Comparison of ENCODE assay signal across 8 mouse cellular contexts in genomic region chr12:46819348-46820022, GRCm38 (mm10). TPM values are rescaled to one million over a fixed set of nuclear protein-coding genes. Genes with fewer than 3 reads are reported as not detected.
A peak's percentile ranks its signal among the peaks of the same experiment; 100 is the strongest.
DNase-seq lines count a peak whose midpoint lies in the region; ATAC-seq and TF ChIP-seq lines count a peak whose summit lies in the region.

No protein-coding gene starts in this region.

- H3K9me3 ChIP-seq in embryonic facial prominence, embryonic 15.5 days (replicated peaks): no peaks in the 10 kb centered on the region
- H3K9me3 ChIP-seq in heart, embryonic 12.5 days (replicated peaks): no peaks in the 10 kb centered on the region
- no peaks in the 10 kb centered on the region for H3K9me3 ChIP-seq in kidney, postnatal 0 days (replicated peaks; ENCODE audit: low read length)
- no peaks in the 10 kb centered on the region for H3K9me3 ChIP-seq in stomach, postnatal 0 days (ENCODE audit: control insufficient read depth, low read length)

- no peak for TF ChIP-seq EP300 in stomach, postnatal 0 days (optimal IDR thresholded peaks at IDR 0.05)

- peak overlapping the region; percentile 78 for H3K4me3 ChIP-seq in embryonic facial prominence, embryonic 15.5 days (replicated peaks)
- peak overlapping the region; percentile 90 for H3K4me3 ChIP-seq in heart, embryonic 12.5 days
- peak overlapping the region; percentile 73 for H3K4me3 ChIP-seq in kidney, postnatal 0 days (replicated peaks; ENCODE audit: low read depth, low read length)
- H3K4me3 ChIP-seq in myocyte: peak overlapping the region; percentile 12
- peak overlapping the region; percentile 66 for H3K4me3 ChIP-seq in stomach, postnatal 0 days (ENCODE audit: low read depth, low read length)

- peak overlapping the region; percentile 95 for H3K4me2 ChIP-seq in embryonic facial prominence, embryonic 15.5 days (replicated peaks)
- peak overlapping the region; percentile 75 for H3K4me2 ChIP-seq in heart, embryonic 12.5 days
- peak overlapping the region; percentile 87 for H3K4me2 ChIP-seq in kidney, postnatal 0 days (ENCODE audit: low read length)
- H3K4me2 ChIP-seq in myocyte (ENCODE audit: low read depth): peak overlapping the region; percentile 63
- peak overlapping the region; percentile 88 for H3K4me2 ChIP-seq in stomach, postnatal 0 days (replicated peaks; ENCODE audit: low read depth)

- H3K27ac ChIP-seq in embryonic facial prominence, embryonic 15.5 days (replicated peaks): peak overlapping the region; percentile 65; the same call in 1 of the 2 replicates
- peak overlapping the region; percentile 82 for H3K27ac ChIP-seq in heart, embryonic 12.5 days (ENCODE audit: poor library complexity, severe bottlenecking)
- peak overlapping the region; percentile 44; the same call in 1 of the 2 replicates for H3K27ac ChIP-seq in kidney, postnatal 0 days
- peak overlapping the region; percentile 74 for H3K27ac ChIP-seq in stomach, postnatal 0 days (replicated peaks)

- ATAC-seq in embryonic facial prominence, embryonic 15.5 days (ENCODE audit: insufficient number of reproducible peaks, low FRiP score, low TSS enrichment, low read depth): peak; percentile 91
- peak; percentile 97 for ATAC-seq in heart, embryonic 12.5 days (ENCODE audit: insufficient number of reproducible peaks, low FRiP score)
- peak; percentile 96 for ATAC-seq in kidney, postnatal 0 days (replicated peaks; ENCODE audit: low FRiP score, low read depth)
- ATAC-seq in stomach, postnatal 0 days (ENCODE audit: low FRiP score, low TSS enrichment): peak; percentile 94

- no peaks in the 10 kb centered on the region for H3K79me2 ChIP-seq in myocyte (ENCODE audit: control insufficient read depth, insufficient read depth)

- H3K27me3 ChIP-seq in embryonic facial prominence, embryonic 15.5 days: peaks cover 7% of the 10 kb centered on the region; the same call in 1 of the 2 replicates
- H3K27me3 ChIP-seq in heart, embryonic 12.5 days (replicated peaks): no peaks in the 10 kb centered on the region
- peaks cover 6% of the 10 kb centered on the region; the same call in 1 of the 2 replicates for H3K27me3 ChIP-seq in kidney, postnatal 0 days (ENCODE audit: insufficient read depth, low read length)
- peaks cover 22% of the 10 kb centered on the region for H3K27me3 ChIP-seq in myocyte (ENCODE audit: control insufficient read depth, insufficient read depth, insufficient read length)
- H3K27me3 ChIP-seq in stomach, postnatal 0 days (ENCODE audit: control insufficient read depth, insufficient read depth, low read length): no peaks in the 10 kb centered on the region; the same call in 1 of the 2 replicates

- no peak for TF ChIP-seq CTCF in kidney, postnatal 0 days (IDR thresholded peaks at IDR 0.05; ENCODE audit: low read depth)
- no peak for TF ChIP-seq CTCF in stomach, postnatal 0 days (IDR thresholded peaks at IDR 0.05; ENCODE audit: low read depth)

- no peaks in the 10 kb centered on the region for H3K4me1 ChIP-seq in embryonic facial prominence, embryonic 15.5 days
- H3K4me1 ChIP-seq in heart, embryonic 12.5 days (replicated peaks): no peaks in the 10 kb centered on the region
- no peaks in the 10 kb centered on the region for H3K4me1 ChIP-seq in kidney, postnatal 0 days (replicated peaks; ENCODE audit: insufficient read depth, low read length)
- H3K4me1 ChIP-seq in stomach, postnatal 0 days (replicated peaks; ENCODE audit: control insufficient read depth, insufficient read depth): no peaks in the 10 kb centered on the region

- WGBS in embryonic facial prominence, embryonic 15.5 days: under 1% methylated on average over 47 of the region's 57 CpGs
- WGBS in heart, embryonic 12.5 days: 2% methylated on average over 57 of the region's 57 CpGs
- under 1% methylated on average over 55 of the region's 57 CpGs for WGBS in kidney, postnatal 0 days
- under 1% methylated on average over 31 of the region's 57 CpGs for WGBS in stomach, postnatal 0 days

- DNase-seq in spleen, adult 18-20 months: peak; percentile 26 to 37
- DNase-seq in spleen, adult 12 weeks (ENCODE audit: low spot score): no peak
- DNase-seq in kidney, postnatal 0 days (ENCODE audit: low spot score): peak; percentile 92
- DNase-seq in liver: peak; percentile 87
- DNase-seq in stomach, postnatal 0 days (ENCODE audit: low spot score): peak; percentile 84

- peak overlapping the region; percentile 44 for H3K9ac ChIP-seq in embryonic facial prominence, embryonic 15.5 days
- H3K9ac ChIP-seq in heart, embryonic 12.5 days: peak overlapping the region; percentile 87
- H3K9ac ChIP-seq in kidney, postnatal 0 days (ENCODE audit: low read depth, low read length): peak overlapping the region; percentile 72
- peak overlapping the region; percentile 65 for H3K9ac ChIP-seq in stomach, postnatal 0 days (ENCODE audit: low read length)

- no peaks in the 10 kb centered on the region for H3K36me3 ChIP-seq in embryonic facial prominence, embryonic 15.5 days
- no peaks in the 10 kb centered on the region for H3K36me3 ChIP-seq in heart, embryonic 12.5 days
- H3K36me3 ChIP-seq in kidney, postnatal 0 days (ENCODE audit: insufficient read depth, low read length): no peaks in the 10 kb centered on the region
- H3K36me3 ChIP-seq in myocyte (ENCODE audit: control insufficient read depth, insufficient read depth): no peaks in the 10 kb centered on the region
- no peaks in the 10 kb centered on the region for H3K36me3 ChIP-seq in stomach, postnatal 0 days (ENCODE audit: control insufficient read depth, insufficient read depth, low read length)

- H3ac ChIP-seq in myocyte (ENCODE audit: control insufficient read depth, insufficient read length): no peak overlapping the region

- TF ChIP-seq POLR2A in myocyte (IDR thresholded peaks at IDR 0.05; ENCODE audit: insufficient read length, low read depth): no peak

TF ChIP-seq in myocyte, 11 proteins besides CTCF, POLR2A, EP300 and RAD21:
- TF ChIP-seq CEBPB (IDR thresholded peaks at IDR 0.05; ENCODE audit: insufficient read depth, poor library complexity, severe bottlenecking): no peak
- no peak for TF ChIP-seq TCF3 (IDR thresholded peaks at IDR 0.05; ENCODE audit: insufficient read length, low read depth)
- no peak for TF ChIP-seq SRF (IDR thresholded peaks at IDR 0.05; ENCODE audit: control insufficient read depth, insufficient read length, low read depth)
- no peak for TF ChIP-seq POLR2AphosphoS2 (IDR thresholded peaks at IDR 0.05; ENCODE audit: insufficient read length, low read depth)

RNA-seq across cellular contexts. Expression of gene Nova1, which starts 0.8 kb away (rescaled TPM):
- 2.1 and 2.4 TPM in 2 replicates for polyA plus RNA-seq in embryonic facial prominence, embryonic 15.5 days (2015; fragmentation: Nextera tagmentation; extraction: Ambion mirVana)
- polyA plus RNA-seq in heart, embryonic 12.5 days (2016; fragmentation: Nextera tagmentation; extraction: Ambion mirVana): 1.6 and 2.1 TPM in 2 replicates
- polyA plus RNA-seq in kidney, postnatal 0 days (2015; fragmentation: Nextera tagmentation; extraction: Ambion mirVana): 0.86 and 0.87 TPM in 2 replicates
- polyA plus RNA-seq in myocyte (2012; fragmentation: generic; extraction: Trizol): not detected
- 0.80 and 0.82 TPM in 2 replicates for polyA plus RNA-seq in stomach, postnatal 0 days (2015; fragmentation: Nextera tagmentation; extraction: Ambion mirVana)

Comparison
In these comparisons a context has a peak if more than half of its experiments do, and no peak if none do; other contexts are left out.
1. H3K4me3 ChIP-seq: peak in every context shown above with its lines; median percentile 90 in heart, embryonic 12.5 days; 78 in embryonic facial prominence, embryonic 15.5 days; 73 in kidney, postnatal 0 days; 66 in stomach, postnatal 0 days; 12 in myocyte.